Mouse (Mus musculus) ES-E14 (cell line): ENCODE results near the gene Uox.

ENCODE experiments used
- MAFK ChIP-seq: IDR thresholded peaks from 2 replicates; pipeline ENCODE4 v1.6.1; 2014; ENCODE audit warnings: mild to moderate bottlenecking, low read depth, low read length, inconsistent platforms; ENCODE audit not compliant: insufficient read depth
- ZNF384 ChIP-seq: IDR thresholded peaks from 2 replicates; pipeline ENCODE4 v1.6.1; 2012; ENCODE audit warnings: low read depth, low read length, inconsistent platforms

GRCm38 (mm10) chr3:146543632-146544031 lies 26.6 kb upstream of the Uox start:
- no peak for TF ChIP-seq MAFK
- TF ChIP-seq ZNF384 = no peak
